Mouse (Mus musculus) bone marrow macrophage, adult 2 months (primary cell): ENCODE measurements at regions not wholly inside any gene's neighbourhood (a gene's known extent, or its start where the extent isn't known, plus 50 kb on each side); places are given as distances from the start of the nearest gene placed in this dataset.

ENCODE experiments used
- CTCF ChIP-seq: IDR thresholded peaks from 2 replicates; pipeline ENCODE4 v1.5.1; 2012; ENCODE audit warnings: low read depth, mild to moderate bottlenecking, low read length, moderate library complexity
- POLR2A ChIP-seq: IDR thresholded peaks from 2 replicates; pipeline ENCODE4 v1.6.1; 2012; ENCODE audit warnings: mild to moderate bottlenecking, low read depth, low read length, borderline replicate concordance

DNA sequence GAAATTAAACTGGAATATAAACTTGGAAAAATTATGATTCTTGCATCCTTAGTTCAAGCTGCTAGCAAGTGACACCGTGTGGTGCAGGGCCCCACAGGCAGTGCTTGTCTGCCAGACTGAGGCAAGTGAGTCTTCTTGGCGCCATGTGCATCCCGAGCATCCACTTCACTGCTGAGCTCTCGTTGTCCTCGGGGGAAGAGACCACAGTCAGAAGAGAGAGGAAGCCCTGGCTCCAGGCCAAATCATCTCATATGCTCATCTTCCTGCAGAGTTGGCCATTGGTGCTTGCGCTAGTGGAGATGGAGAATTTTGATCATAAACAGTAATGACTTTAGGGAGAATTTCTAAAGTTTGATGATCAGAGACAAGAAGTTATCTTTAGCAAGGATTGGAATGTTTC is 177.0 kb upstream of the Plpp4 start:
- TF ChIP-seq CTCF (no peak), POLR2A (no peak)
